Comparison of ENCODE assay signal across 8 mouse cellular contexts in genomic region chr19:25622291-25623251, GRCm38 (mm10). TPM values are rescaled to one million over a fixed set of nuclear protein-coding genes. Genes with fewer than 3 reads are reported as not detected.
DNase-seq lines count a peak whose midpoint lies in the region; ATAC-seq lines count a peak whose summit lies in the region.

No protein-coding gene starts in this region.

- no peaks in the 10 kb centered on the region for H3K4me1 ChIP-seq in intestine, embryonic 14.5 days (replicated peaks; ENCODE audit: control insufficient read depth, insufficient read depth, low read length)

- ATAC-seq in common myeloid progenitor, adult 5-6 weeks (replicated peaks; ENCODE audit: low read depth, poor library complexity, severe bottlenecking): peak; percentile 95
- peak; percentile 62; the same call in 1 of the 2 replicates for ATAC-seq in intestine, embryonic 14.5 days (replicated peaks; ENCODE audit: low FRiP score, low TSS enrichment, low read depth)
- peak; percentile 84 for ATAC-seq in megakaryocyte-erythroid progenitor cell, adult 5-6 weeks (replicated peaks; ENCODE audit: low FRiP score, low TSS enrichment, poor library complexity, severe bottlenecking)

- no peak overlapping the region for H3K9ac ChIP-seq in intestine, embryonic 14.5 days (ENCODE audit: low read length)

- peak; percentile 77 for DNase-seq in ZHBTc4 (ENCODE audit: low read depth, low spot score)
- peak; percentile 43 for DNase-seq in gastrocnemius, postnatal 25 days
- peak; percentile 87 for DNase-seq in intestine, embryonic 14.5 days (ENCODE audit: low spot score)
- peak; percentile 72 for DNase-seq in left cerebral cortex, postnatal 4 days
- DNase-seq in right cerebral cortex, postnatal 14 days: peak; percentile 68
- peak; percentile 52 to 78 for DNase-seq in urinary bladder, postnatal 4 days (ENCODE audit: low spot score in 2 of 2)

- no peaks in the 10 kb centered on the region for H3K9me3 ChIP-seq in intestine, embryonic 14.5 days (ENCODE audit: control insufficient read depth, low read length)

- H3K4me2 ChIP-seq in intestine, embryonic 14.5 days (ENCODE audit: low read length): peak overlapping the region; percentile 38

- intact Hi-C loops in left cerebral cortex, postnatal 4 days (cut with DNase I): loop anchor here (5.0 to 10.0 kb wide), 2 partner anchors 75 to 488 kb away; no protein-coding TSS in a partner anchor

- no peak overlapping the region for H3K27ac ChIP-seq in intestine, embryonic 14.5 days (ENCODE audit: low read depth)

- H3K4me3 ChIP-seq in intestine, embryonic 14.5 days (ENCODE audit: low read depth, low read length): peak overlapping the region; percentile 6; the same call in 1 of the 2 replicates

- peaks cover 91% of the 10 kb centered on the region for H3K27me3 ChIP-seq in intestine, embryonic 14.5 days (replicated peaks; ENCODE audit: control insufficient read depth, insufficient read depth, low read length)

- no peaks in the 10 kb centered on the region for H3K36me3 ChIP-seq in intestine, embryonic 14.5 days (ENCODE audit: control insufficient read depth, insufficient read depth, low read length)

- 32% methylated on average over 52 of the region's 54 CpGs for WGBS in intestine, embryonic 14.5 days

RNA-seq across cellular contexts. Expression of gene Dmrt3, which starts 12.5 kb away (rescaled TPM):
- total RNA-seq in common myeloid progenitor, adult 5-6 weeks (2017): not detected in 2 replicates
- not detected for total RNA-seq in gastrocnemius, postnatal 25 days (2021)
- polyA plus RNA-seq in intestine, embryonic 14.5 days (2014; fragmentation: Nextera tagmentation; extraction: Ambion mirVana): 0.45 and 0.69 TPM in 2 replicates
- total RNA-seq in left cerebral cortex, postnatal 4 days (2021): under 1 TPM; 0.18 to 0.20 TPM
- not detected in 2 replicates for total RNA-seq in megakaryocyte-erythroid progenitor cell, adult 5-6 weeks (2014; fragmentation: Nextera tagmentation)
- not detected in 2 replicates for total RNA-seq in megakaryocyte-erythroid progenitor cell, adult 5-6 weeks (2017)

RNA-seq across cellular contexts. Expression of gene Dmrt2, which starts 49.6 kb away (rescaled TPM):
- total RNA-seq in common myeloid progenitor, adult 5-6 weeks (2017): not detected in 2 replicates
- total RNA-seq in gastrocnemius, postnatal 25 days (2021): 1 to 10 TPM; 4.5 to 7.6 TPM
- 0.18 TPM in 1 of 2 replicates, not detected in the other for polyA plus RNA-seq in intestine, embryonic 14.5 days (2014; fragmentation: Nextera tagmentation; extraction: Ambion mirVana)
- 1 to 10 TPM; 1.7 to 3.3 TPM for total RNA-seq in left cerebral cortex, postnatal 4 days (2021)
- not detected in 2 replicates for total RNA-seq in megakaryocyte-erythroid progenitor cell, adult 5-6 weeks (2014; fragmentation: Nextera tagmentation)
- total RNA-seq in megakaryocyte-erythroid progenitor cell, adult 5-6 weeks (2017): not detected in 2 replicates
